Mouse (Mus musculus): ENCODE results near the gene Lypd6b.

DNA sequence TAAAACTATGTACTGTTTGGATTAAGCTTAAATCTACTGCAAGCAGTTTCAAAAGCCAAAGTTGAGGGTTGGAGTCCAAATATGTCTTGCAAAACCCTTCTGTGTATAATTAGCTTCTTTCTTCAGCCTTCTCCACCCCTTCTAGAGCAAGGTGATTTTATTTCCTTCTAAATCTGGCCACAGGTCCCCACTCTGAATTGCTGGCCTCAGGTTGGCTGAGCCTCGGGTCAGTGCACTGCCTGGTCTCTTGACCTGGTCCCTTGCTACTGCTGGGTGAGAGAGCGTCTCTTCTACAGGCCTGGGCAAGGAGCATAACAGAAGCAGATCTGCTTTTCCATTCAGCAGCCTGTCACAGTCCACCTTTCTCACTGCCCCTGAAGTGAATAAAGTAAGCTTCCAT lies 18.6 kb upstream of the Lypd6b start:
- TF ChIP-seq CTCF (IDR thresholded peaks at IDR 0.05; ENCODE audit: borderline replicate concordance, insufficient read depth, low read depth, low read length) (no peak), POLR2A (IDR thresholded peaks at IDR 0.05; ENCODE audit: borderline replicate concordance, insufficient read depth, low read length) (no peak)

All from cerebellum, adult 2 months (tissue).